Mouse (Mus musculus) liver, embryonic 14.5 days (tissue): ENCODE measurements around the gene Wapl.

Source experiments
- CTCF ChIP-seq: IDR thresholded peaks from 2 replicates; pipeline ENCODE4 v1.5.1; 2016; ENCODE audit warnings: antibody characterized with exemption, low read depth, control low read depth
- EP300 ChIP-seq: IDR thresholded peaks from 2 replicates; pipeline ENCODE4 v1.6.1; 2016; ENCODE audit warnings: antibody characterized with exemption, low read depth

GRCm38 (mm10) chr14:34735405-34735804 is 61.7 kb downstream of the Wapl start:
- TF ChIP-seq CTCF (no peak), EP300 (no peak)
